Mouse (Mus musculus) lung, adult 2 months (tissue): ENCODE data around the gene Ephb3.

Source experiments
- CTCF ChIP-seq: fragments of 200-500 bp; IDR thresholded peaks from 2 replicates; pipeline ENCODE4 v1.5.1; 2011; ENCODE audit warnings: mild to moderate bottlenecking, low read length, control low read depth; ENCODE audit not compliant: insufficient read depth
- POLR2A ChIP-seq: fragments of 200-500 bp; IDR thresholded peaks from 2 replicates; pipeline ENCODE4 v1.6.1; 2011; ENCODE audit warnings: low read depth, mild to moderate bottlenecking, control low read depth, low read length, borderline replicate concordance; ENCODE audit errors: extremely low read depth

DNA sequence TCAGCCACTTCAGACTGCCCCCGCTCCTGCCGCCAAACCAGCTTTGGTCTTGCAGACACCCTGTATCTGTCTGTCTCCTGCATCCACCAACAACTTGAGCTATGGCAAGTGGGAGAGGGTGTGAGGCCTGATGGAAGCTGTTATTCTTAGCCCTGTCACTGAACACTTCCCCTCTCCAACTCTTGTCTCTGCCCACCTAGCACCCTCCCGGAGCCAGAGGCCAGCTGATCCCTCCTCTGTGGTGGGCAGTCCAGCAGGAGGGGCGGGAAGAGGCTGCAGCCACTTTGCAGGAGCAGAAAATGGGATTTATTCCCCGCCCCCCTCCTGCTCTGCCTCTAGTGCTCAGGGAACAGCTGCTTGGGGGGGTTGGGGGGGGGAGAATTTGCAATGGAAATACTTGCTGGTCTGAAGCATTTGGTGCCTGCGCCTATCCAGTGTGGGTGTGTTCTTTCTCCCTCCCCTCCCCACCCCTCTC is 67.3 kb downstream of the Ephb3 start:
- no peak for TF ChIP-seq CTCF
- no peak for TF ChIP-seq POLR2A
